Comparison of ENCODE assay signal across 7 mouse cellular contexts in genomic region chr17:5997380-5998234, GRCm38 (mm10). TPM values are rescaled to one million over a fixed set of nuclear protein-coding genes. Genes with fewer than 3 reads are reported as not detected.
DNase-seq lines count a peak whose midpoint lies in the region; ATAC-seq and TF ChIP-seq lines count a peak whose summit lies in the region.

No protein-coding gene starts in this region.

- 0 out of 2 replicates have a peak overlapping the region, but pooled peaks have one; percentile 18 for H3K27ac ChIP-seq in spleen, adult 2 months (ENCODE audit: insufficient read depth, low read length)
- peak overlapping the region; percentile 97 for H3K27ac ChIP-seq in heart, postnatal 0 days (ENCODE audit: low read depth)

- DNase-seq in spleen, adult 2 months (ENCODE audit: low read depth in 1 of 2, low spot score in 2 of 2): no peak
- no peak for DNase-seq in spleen, postnatal 10 days (ENCODE audit: low spot score in 2 of 2)
- peak; percentile 89 for DNase-seq in cerebellum, adult 9-11 months
- DNase-seq in heart, postnatal 0 days (ENCODE audit: low spot score): peak; percentile 96
- DNase-seq in right cerebral cortex, postnatal 25 days: no peak
- DNase-seq in c-Kit-positive CD71-positive TER-119-positive erythroid progenitor cells, embryonic 14.5 days (ENCODE audit: low spot score): no peak
- no peak for DNase-seq in urinary bladder, adult 2 months (ENCODE audit: low spot score)

- no peaks in the 10 kb centered on the region for H3K27me3 ChIP-seq in spleen, adult 2 months (ENCODE audit: control insufficient read depth, insufficient read depth, low read length)
- H3K27me3 ChIP-seq in heart, postnatal 0 days (ENCODE audit: control insufficient read depth, insufficient read depth, low read length): no peaks in the 10 kb centered on the region

- TF ChIP-seq CTCF in spleen, adult 2 months (IDR thresholded peaks at IDR 0.05; ENCODE audit: extremely low read depth, insufficient read depth, insufficient read length, insufficient replicate concordance): no peak
- TF ChIP-seq CTCF in heart, postnatal 0 days (IDR thresholded peaks at IDR 0.05; ENCODE audit: low read depth): no peak; the same call in 1 of the 2 replicates

- no peak overlapping the region for H3K4me3 ChIP-seq in spleen, adult 2 months (ENCODE audit: extremely low read depth, insufficient read depth, insufficient read length)
- no peak overlapping the region for H3K4me3 ChIP-seq in heart, postnatal 0 days (ENCODE audit: low read depth, low read length)

- no peaks in the 10 kb centered on the region for H3K4me1 ChIP-seq in spleen, adult 2 months (ENCODE audit: control insufficient read depth, insufficient read depth, insufficient read length)
- H3K4me1 ChIP-seq in heart, postnatal 0 days (ENCODE audit: control insufficient read depth, insufficient read depth): peaks cover 67% of the 10 kb centered on the region

- H3K9me3 ChIP-seq in heart, postnatal 0 days (replicated peaks; ENCODE audit: control insufficient read depth, low read length): no peaks in the 10 kb centered on the region

- WGBS in spleen, adult 2 months: 91% methylated on average over 16 of the region's 16 CpGs
- 21% methylated on average over 16 of the region's 16 CpGs for WGBS in heart, postnatal 0 days

- no peak overlapping the region for H3K9ac ChIP-seq in heart, postnatal 0 days (replicated peaks; ENCODE audit: low read depth, low read length)

- peak; percentile 89 for TF ChIP-seq EP300 in heart, postnatal 0 days (IDR thresholded peaks at IDR 0.05; ENCODE audit: low read depth)

- H3K4me2 ChIP-seq in heart, postnatal 0 days (ENCODE audit: low read depth, low read length): peak overlapping the region; percentile 33; the same call in 1 of the 2 replicates

- ATAC-seq in heart, postnatal 0 days (ENCODE audit: insufficient read depth, low read depth): peak; percentile 93

- H3K36me3 ChIP-seq in spleen, adult 2 months (ENCODE audit: control insufficient read depth, insufficient read depth, low read length): no peaks in the 10 kb centered on the region
- H3K36me3 ChIP-seq in heart, postnatal 0 days (replicated peaks; ENCODE audit: control insufficient read depth, insufficient read depth, low read length): no peaks in the 10 kb centered on the region

- no peak for TF ChIP-seq POLR2A in spleen, adult 2 months (IDR thresholded peaks at IDR 0.05; ENCODE audit: low read depth, low read length)

RNA-seq across cellular contexts. Expression of gene Synj2, which starts 56.5 kb away (rescaled TPM):
- 1.6 and 2.4 TPM in 2 replicates for polyA plus RNA-seq in spleen, adult 2 months (2012; rRNA removed)
- total RNA-seq in heart, postnatal 0 days (2014; rRNA removed; ENCODE audit: low replicate concordance): 14.7 and 15.9 TPM in 2 replicates
- polyA plus RNA-seq in heart, postnatal 0 days (2015; fragmentation: Nextera tagmentation; extraction: Ambion mirVana): 4.1 and 4.8 TPM in 2 replicates
- polyA plus RNA-seq in urinary bladder, adult 2 months (2012; rRNA removed): 17.3 and 22.7 TPM in 2 replicates

Comparison
In these comparisons a context has a peak if more than half of its experiments do, and no peak if none do; other contexts are left out.
1. DNase-seq: peak in cerebellum, adult 9-11 months (single experiment) and heart, postnatal 0 days (single experiment); none in spleen, adult 2 months (0 of 2), spleen, postnatal 10 days (0 of 2), right cerebral cortex, postnatal 25 days (single experiment), c-Kit-positive CD71-positive TER-119-positive erythroid progenitor cells, embryonic 14.5 days (single experiment) and urinary bladder, adult 2 months (single experiment).